Mouse (Mus musculus) neutrophil, adult 5-6 weeks (primary cell): ENCODE data around the gene Rcan1. TPM values are rescaled to one million over a fixed set of nuclear protein-coding genes. Genes with fewer than 3 reads are reported as not detected.
"Not testable (repeated sequence)": the region's sequence is repeated elsewhere in the genome, so short reads cannot be mapped to it uniquely, and the experiment has no call there.

Source experiments
- ATAC-seq: fragments of 151-379, 151-347 bp; 2 replicates; pipeline ENCODE4 v1.8.0; 2017; ENCODE audit warnings: mild to moderate bottlenecking, moderate TSS enrichment; ENCODE audit not compliant: insufficient number of reproducible peaks, poor library complexity, low FRiP score, severe bottlenecking; ENCODE audit errors: extremely low read depth
- total RNA-seq: library from RNA; stranded (forward); fragments of 200-1000 nt; gene quantifications from 2 replicates; pipeline ENCODE4 v1.2.3, GENCODE M21; 2017

Gene Rcan1
- total RNA-seq = 7.3 and 8.3 TPM in 2 replicates

GRCm38 (mm10) chr16:92470706-92471105 lies at the start of gene Rcan1:
Gene Rcan1, minus strand, starts transcription at chr16:92470867.
- no peak for ATAC-seq

- no peak for ATAC-seq
Measured at GRCm38 (mm10) chr16:92519820-92520492, 49.3 kb upstream of the Rcan1 start.

GRCm38 (mm10) chr16:92518718-92519117 lies 48.1 kb upstream of the Rcan1 start:
- no peak for ATAC-seq

- ATAC-seq = no peak
Measured at GRCm38 (mm10) chr16:92516139-92516538, 45.5 kb upstream of the Rcan1 start.

- ATAC-seq = not testable (repeated sequence)
Measured at GRCm38 (mm10) chr16:92514896-92515295, 44.2 kb upstream of the Rcan1 start.

GRCm38 (mm10) chr16:92511773-92512391 lies 41.2 kb upstream of the Rcan1 start:
- ATAC-seq = no peak

- no peak for ATAC-seq
Measured at GRCm38 (mm10) chr16:92510835-92511772, 40.4 kb upstream of the Rcan1 start.

GRCm38 (mm10) chr16:92507573-92507972 lies 36.9 kb upstream of the Rcan1 start:
- no peak for ATAC-seq

- no peak for ATAC-seq
Measured at GRCm38 (mm10) chr16:92503105-92503504, 32.4 kb upstream of the Rcan1 start.

- ATAC-seq = no peak
Measured at GRCm38 (mm10) chr16:92500534-92500933, 29.9 kb upstream of the Rcan1 start.

GRCm38 (mm10) chr16:92499324-92499723 lies 28.7 kb upstream of the Rcan1 start:
- ATAC-seq = no peak

GRCm38 (mm10) chr16:92498589-92498981 lies 27.9 kb upstream of the Rcan1 start:
- no peak for ATAC-seq

- ATAC-seq = no peak
Measured at GRCm38 (mm10) chr16:92497851-92498588, 27.4 kb upstream of the Rcan1 start.

- no peak for ATAC-seq
Measured at GRCm38 (mm10) chr16:92489356-92489755, 18.7 kb upstream of the Rcan1 start.

- ATAC-seq = no peak
Measured at GRCm38 (mm10) chr16:92488456-92488855, 17.8 kb upstream of the Rcan1 start.

- 0 out of 2 replicates have a peak, but pooled peaks have one; percentile 44 for ATAC-seq
Measured at GRCm38 (mm10) chr16:92487489-92487888, 16.8 kb upstream of the Rcan1 start.

GRCm38 (mm10) chr16:92487086-92487485 lies 16.4 kb upstream of the Rcan1 start:
- ATAC-seq = no peak

GRCm38 (mm10) chr16:92485436-92485835 lies 14.8 kb upstream of the Rcan1 start, which contains the start of gene Clic6:
Gene Clic6, plus strand, starts transcription at chr16:92485736.
- no peak for ATAC-seq
